12 mouse cellular contexts compared by ENCODE assay signal in the genomic region with DNA sequence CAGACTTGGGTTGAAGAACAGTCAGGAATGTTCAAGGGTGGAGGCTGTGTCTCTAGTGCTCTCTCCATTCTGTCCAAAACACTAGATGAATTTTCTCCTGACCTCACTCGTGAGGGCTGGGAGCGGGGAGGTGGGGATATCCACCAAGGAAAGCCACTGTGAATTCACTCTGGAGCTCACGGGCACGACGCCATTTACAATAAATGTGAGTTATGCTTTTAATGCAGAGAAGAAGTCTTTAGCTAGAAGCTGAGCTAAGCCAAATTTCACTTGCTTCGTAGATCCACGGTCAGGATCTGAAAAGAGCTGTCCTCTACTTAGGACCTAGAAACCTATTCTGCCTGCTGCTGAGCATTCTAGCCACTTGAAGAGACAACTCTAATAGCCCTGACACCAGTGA. TPM values are rescaled to one million over a fixed set of nuclear protein-coding genes. Genes with fewer than 3 reads are reported as not detected.
DNase-seq lines count a peak whose midpoint lies in the region; ATAC-seq and TF ChIP-seq lines count a peak whose summit lies in the region.
"Had no signal": no experiment of that assay in that cellular context is flagged by ENCODE, and none has a peak within 500 bp of the region (broad histone marks: within the 10 kb centered on the region; RNA-seq: fewer than 3 reads in every experiment).

No protein-coding gene starts in this region.

- H3K4me3 ChIP-seq in kidney, postnatal 0 days (replicated peaks; ENCODE audit: low read depth, low read length) = peak overlapping the region; percentile 55; the same call in 1 of the 2 replicates
- H3K4me3 ChIP-seq in embryonic facial prominence, embryonic 15.5 days (replicated peaks) = peak overlapping the region; percentile 65
- H3K4me3 ChIP-seq in midbrain, postnatal 0 days (ENCODE audit: low read depth, low read length) = peak overlapping the region; percentile 5

- TF ChIP-seq CTCF in kidney, postnatal 0 days (IDR thresholded peaks at IDR 0.05; ENCODE audit: low read depth) = no peak
- TF ChIP-seq CTCF in midbrain, postnatal 0 days (IDR thresholded peaks at IDR 0.05) = no peak

- 39% methylated on average over 7 of the region's 7 CpGs for WGBS in kidney, postnatal 0 days
- 40% methylated on average over 7 of the region's 7 CpGs for whole genome bisulfite sequencing in embryonic facial prominence, embryonic 15.5 days
- WGBS in midbrain, postnatal 0 days = 68% methylated on average over 7 of the region's 7 CpGs

- H3K9ac ChIP-seq in kidney, postnatal 0 days (ENCODE audit: low read depth, low read length) = no peak overlapping the region
- no peak overlapping the region for H3K9ac ChIP-seq in embryonic facial prominence, embryonic 15.5 days
- no peak overlapping the region for H3K9ac ChIP-seq in midbrain, postnatal 0 days (replicated peaks; ENCODE audit: low read length, poor library complexity, severe bottlenecking)

- peak overlapping the region; percentile 67 for H3K4me2 ChIP-seq in kidney, postnatal 0 days (ENCODE audit: low read length)
- H3K4me2 ChIP-seq in embryonic facial prominence, embryonic 15.5 days (replicated peaks) = peak overlapping the region; percentile 97
- H3K4me2 ChIP-seq in midbrain, postnatal 0 days (ENCODE audit: low read depth, low read length, poor library complexity, severe bottlenecking) = peak overlapping the region; percentile 15

- ATAC-seq in kidney, postnatal 0 days (replicated peaks; ENCODE audit: low FRiP score, low read depth) = no peak
- no peak for ATAC-seq in embryonic facial prominence, embryonic 15.5 days (ENCODE audit: insufficient number of reproducible peaks, low FRiP score, low TSS enrichment, low read depth)
- no peak for ATAC-seq in midbrain, postnatal 0 days (ENCODE audit: low FRiP score)

- peaks cover 8% of the 10 kb centered on the region; the same call in 1 of the 2 replicates for H3K27me3 ChIP-seq in kidney, postnatal 0 days (ENCODE audit: insufficient read depth, low read length)
- H3K27me3 ChIP-seq in embryonic facial prominence, embryonic 15.5 days = peaks cover 37% of the 10 kb centered on the region
- H3K27me3 ChIP-seq in midbrain, postnatal 0 days (ENCODE audit: insufficient read depth, low read length) = peaks cover 8% of the 10 kb centered on the region

- no peak overlapping the region for H3K27ac ChIP-seq in kidney, postnatal 0 days
- H3K27ac ChIP-seq in embryonic facial prominence, embryonic 15.5 days (replicated peaks) = no peak overlapping the region
- no peak overlapping the region for H3K27ac ChIP-seq in midbrain, postnatal 0 days (ENCODE audit: low read depth, low read length)
- H3K27ac ChIP-seq: neural tube, embryonic 13.5 days had no signal

- DNase-seq in embryo, embryonic 10.5 days (ENCODE audit: low spot score) = peak; percentile 28
- no peak for DNase-seq in embryo, embryonic 10 days (ENCODE audit: low spot score)
- DNase-seq in kidney, postnatal 0 days (ENCODE audit: low spot score) = peak; percentile 38
- DNase-seq in kidney, postnatal 25 days = no peak
- DNase-seq in midbrain, postnatal 0 days (ENCODE audit: low spot score) = peak; percentile 4
- DNase-seq in Muller cell, postnatal 12 days (ENCODE audit: inconsistent ontology term) = no peak
- DNase-seq in layer of hippocampus, postnatal 25 days (ENCODE audit: extremely low spot score in 1 of 2, low spot score in 1 of 2) = no peak
- DNase-seq: gastrocnemius, postnatal 14 days; heart, postnatal 4 days had no signal

- H3K9me3 ChIP-seq in kidney, postnatal 0 days (replicated peaks; ENCODE audit: low read length) = no peaks in the 10 kb centered on the region
- H3K9me3 ChIP-seq in embryonic facial prominence, embryonic 15.5 days (replicated peaks) = no peaks in the 10 kb centered on the region
- no peaks in the 10 kb centered on the region for H3K9me3 ChIP-seq in midbrain, postnatal 0 days (ENCODE audit: low read length)
- H3K9me3 ChIP-seq: neural tube, embryonic 13.5 days had no signal

- peaks cover 6% of the 10 kb centered on the region; the same call in 1 of the 2 replicates for H3K4me1 ChIP-seq in kidney, postnatal 0 days (replicated peaks; ENCODE audit: insufficient read depth, low read length)
- H3K4me1 ChIP-seq in embryonic facial prominence, embryonic 15.5 days = peaks cover 16% of the 10 kb centered on the region
- 0 out of 2 replicates have a peak, but pooled peaks cover 2% of the 10 kb centered on the region for H3K4me1 ChIP-seq in midbrain, postnatal 0 days (ENCODE audit: insufficient read depth, low read length)

- no peaks in the 10 kb centered on the region for H3K36me3 ChIP-seq in kidney, postnatal 0 days (ENCODE audit: insufficient read depth, low read length)
- H3K36me3 ChIP-seq in embryonic facial prominence, embryonic 15.5 days = no peaks in the 10 kb centered on the region
- H3K36me3 ChIP-seq in midbrain, postnatal 0 days (ENCODE audit: insufficient read depth, low read length) = no peaks in the 10 kb centered on the region
- H3K36me3 ChIP-seq: G1E; neural tube, embryonic 13.5 days had no signal

RNA-seq across cellular contexts. Expression of gene Bmp3, which starts 2.1 kb away (rescaled TPM):
- polyA plus RNA-seq in kidney, postnatal 0 days (2015; fragmentation: Nextera tagmentation; extraction: Ambion mirVana) = 8.4 and 8.5 TPM in 2 replicates
- polyA plus RNA-seq in embryonic facial prominence, embryonic 15.5 days (2015; fragmentation: Nextera tagmentation; extraction: Ambion mirVana) = 13.0 and 13.4 TPM in 2 replicates
- total RNA-seq in midbrain, postnatal 0 days (2014; rRNA removed) = 4.5 and 4.6 TPM in 2 replicates
- polyA plus RNA-seq in midbrain, postnatal 0 days (2015; fragmentation: Nextera tagmentation; extraction: Ambion mirVana) = 1.4 and 1.7 TPM in 2 replicates
- 1 to 10 TPM; 3.6 to 3.7 TPM for total RNA-seq in layer of hippocampus, postnatal 25 days (2021)
- polyA plus RNA-seq: G1E had no signal

Comparison
In these comparisons a context has a peak if more than half of its experiments do, and no peak if none do; other contexts are left out.
1. DNase-seq: peak in embryo, embryonic 10.5 days (single experiment), kidney, postnatal 0 days (single experiment) and midbrain, postnatal 0 days (single experiment); none in embryo, embryonic 10 days (single experiment), kidney, postnatal 25 days (0 of 2), Muller cell, postnatal 12 days (single experiment) and layer of hippocampus, postnatal 25 days (0 of 2).
2. H3K4me2 ChIP-seq: peak in every context shown above with its lines; median percentile 97 in embryonic facial prominence, embryonic 15.5 days; 67 in kidney, postnatal 0 days; 15 in midbrain, postnatal 0 days.
3. H3K4me3 ChIP-seq: peak in every context shown above with its lines; median percentile 65 in embryonic facial prominence, embryonic 15.5 days; 55 in kidney, postnatal 0 days; 5 in midbrain, postnatal 0 days.